Mouse (Mus musculus): ENCODE results near the gene Runx1. TPM values are rescaled to one million over a fixed set of nuclear protein-coding genes. Genes with fewer than 3 reads are reported as not detected.

Gene Runx1
- polyA plus RNA-seq, 1 experiment from 2014 or later: 9.1 TPM

- WGBS: 78% methylated on average over 7 of the region's 7 CpGs
- Histone ChIP-seq H3K4me2 (replicated peaks; ENCODE audit: low read depth, low read length) (no peak overlapping the region), H3K4me3 (ENCODE audit: low read depth, low read length) (no peak overlapping the region), H3K9me3 (ENCODE audit: low read length) (no peaks in the 10 kb centered on the region), H3K27ac (ENCODE audit: low read length) (no peak overlapping the region), H3K9ac (replicated peaks; ENCODE audit: low read depth) (no peak overlapping the region), H3K27me3 (replicated peaks; ENCODE audit: insufficient read depth, low read length) (no peaks in the 10 kb centered on the region), H3K4me1 (ENCODE audit: insufficient read depth, low read depth, low read length) (no peaks in the 10 kb centered on the region), H3K36me3 (ENCODE audit: insufficient read depth, low read length) (no peaks in the 10 kb centered on the region)
- TF ChIP-seq CTCF (IDR thresholded peaks at IDR 0.05) (no peak), EP300 (IDR thresholded peaks at IDR 0.05) (no peak)
- ATAC-seq: no peak
- DNase-seq (ENCODE audit: low spot score): no peak
Measured at GRCm38 (mm10) chr16:92816092-92816491, 9.9 kb downstream of the Runx1 start.

- no peak overlapping the region for H3K27ac ChIP-seq (ENCODE audit: low read length)
- no peak for DNase-seq (ENCODE audit: low spot score)
- no peaks in the 10 kb centered on the region for H3K9me3 ChIP-seq (ENCODE audit: low read length)
- no peak overlapping the region for H3K4me3 ChIP-seq (ENCODE audit: low read depth, low read length)
- no peak overlapping the region for H3K4me2 ChIP-seq (replicated peaks; ENCODE audit: low read depth, low read length)
- H3K27me3 ChIP-seq (replicated peaks; ENCODE audit: insufficient read depth, low read length): no peaks in the 10 kb centered on the region
- H3K4me1 ChIP-seq (ENCODE audit: insufficient read depth, low read depth, low read length): no peaks in the 10 kb centered on the region
- WGBS: 93% methylated on average over 2 of the region's 2 CpGs
- no peak for ATAC-seq
- no peak overlapping the region for H3K9ac ChIP-seq (replicated peaks; ENCODE audit: low read depth)
- H3K36me3 ChIP-seq (ENCODE audit: insufficient read depth, low read length): no peaks in the 10 kb centered on the region
- TF ChIP-seq EP300 (IDR thresholded peaks at IDR 0.05) (no peak), CTCF (IDR thresholded peaks at IDR 0.05) (no peak)
Measured at GRCm38 (mm10) chr16:92815195-92815527, 10.8 kb downstream of the Runx1 start.

GRCm38 (mm10) chr16:92814366-92815194 lies 11.4 kb downstream of the Runx1 start:
- H3K27me3 ChIP-seq (replicated peaks; ENCODE audit: insufficient read depth, low read length): no peaks in the 10 kb centered on the region
- no peaks in the 10 kb centered on the region for H3K4me1 ChIP-seq (ENCODE audit: insufficient read depth, low read depth, low read length)

GRCm38 (mm10) chr16:92812405-92812804 lies 13.5 kb downstream of the Runx1 start:
- DNase-seq (ENCODE audit: low spot score) (no peak), ATAC-seq (no peak)
- H3K4me3 ChIP-seq (ENCODE audit: low read depth, low read length): no peak overlapping the region
- H3K36me3 ChIP-seq (ENCODE audit: insufficient read depth, low read length): no peaks in the 10 kb centered on the region
- H3K4me1 ChIP-seq (ENCODE audit: insufficient read depth, low read depth, low read length): no peaks in the 10 kb centered on the region
- H3K27me3 ChIP-seq (replicated peaks; ENCODE audit: insufficient read depth, low read length): no peaks in the 10 kb centered on the region
- H3K27ac ChIP-seq (ENCODE audit: low read length): no peak overlapping the region
- no peaks in the 10 kb centered on the region for H3K9me3 ChIP-seq (ENCODE audit: low read length)
- no peak overlapping the region for H3K4me2 ChIP-seq (replicated peaks; ENCODE audit: low read depth, low read length)
- TF ChIP-seq EP300 (IDR thresholded peaks at IDR 0.05) (no peak), CTCF (IDR thresholded peaks at IDR 0.05) (no peak)
- H3K9ac ChIP-seq (replicated peaks; ENCODE audit: low read depth): no peak overlapping the region
- 37% methylated on average over 3 of the region's 3 CpGs for WGBS

More at GRCm38 (mm10) chr16:92814366-92815194, 11.4 kb downstream of the Runx1 start:
- ATAC-seq (no peak), DNase-seq (ENCODE audit: low spot score) (no peak)
- H3K9ac ChIP-seq (replicated peaks; ENCODE audit: low read depth): no peak overlapping the region
- no peaks in the 10 kb centered on the region for H3K36me3 ChIP-seq (ENCODE audit: insufficient read depth, low read length)
- TF ChIP-seq EP300 (IDR thresholded peaks at IDR 0.05) (no peak), CTCF (IDR thresholded peaks at IDR 0.05) (no peak)
- no peak overlapping the region for H3K4me3 ChIP-seq (ENCODE audit: low read depth, low read length)
- no peak overlapping the region for H3K4me2 ChIP-seq (replicated peaks; ENCODE audit: low read depth, low read length)
- 78% methylated on average over 5 of the region's 5 CpGs for WGBS
- H3K9me3 ChIP-seq (ENCODE audit: low read length): no peaks in the 10 kb centered on the region
- no peak overlapping the region for H3K27ac ChIP-seq (ENCODE audit: low read length)

- no peaks in the 10 kb centered on the region for H3K4me1 ChIP-seq (ENCODE audit: insufficient read depth, low read depth, low read length)
- no peaks in the 10 kb centered on the region for H3K9me3 ChIP-seq (ENCODE audit: low read length)
- no peak overlapping the region for H3K9ac ChIP-seq (replicated peaks; ENCODE audit: low read depth)
- H3K27me3 ChIP-seq (replicated peaks; ENCODE audit: insufficient read depth, low read length): no peaks in the 10 kb centered on the region
- no peak overlapping the region for H3K4me2 ChIP-seq (replicated peaks; ENCODE audit: low read depth, low read length)
- DNase-seq (ENCODE audit: low spot score): no peak
- WGBS: 81% methylated on average over 8 of the region's 8 CpGs
- no peak overlapping the region for H3K4me3 ChIP-seq (ENCODE audit: low read depth, low read length)
- no peak for ATAC-seq
- H3K36me3 ChIP-seq (ENCODE audit: insufficient read depth, low read length): no peaks in the 10 kb centered on the region
- TF ChIP-seq EP300 (IDR thresholded peaks at IDR 0.05) (no peak), CTCF (IDR thresholded peaks at IDR 0.05) (no peak)
- no peak overlapping the region for H3K27ac ChIP-seq (ENCODE audit: low read length)
Measured at GRCm38 (mm10) chr16:92810568-92811240, 15.2 kb downstream of the Runx1 start.

- ATAC-seq (no peak), DNase-seq (ENCODE audit: low spot score) (no peak)
- no peaks in the 10 kb centered on the region for H3K27me3 ChIP-seq (replicated peaks; ENCODE audit: insufficient read depth, low read length)
Measured at GRCm38 (mm10) chr16:92807772-92808171, 18.2 kb downstream of the Runx1 start.

More at GRCm38 (mm10) chr16:92807772-92808171, 18.2 kb downstream of the Runx1 start:
- Histone ChIP-seq H3K27ac (ENCODE audit: low read length) (no peak overlapping the region), H3K9ac (replicated peaks; ENCODE audit: low read depth) (no peak overlapping the region), H3K4me1 (ENCODE audit: insufficient read depth, low read depth, low read length) (no peaks in the 10 kb centered on the region), H3K4me2 (replicated peaks; ENCODE audit: low read depth, low read length) (no peak overlapping the region), H3K9me3 (ENCODE audit: low read length) (no peaks in the 10 kb centered on the region), H3K36me3 (ENCODE audit: insufficient read depth, low read length) (no peaks in the 10 kb centered on the region), H3K4me3 (ENCODE audit: low read depth, low read length) (no peak overlapping the region)
- 73% methylated on average over 8 of the region's 8 CpGs for WGBS
- TF ChIP-seq CTCF (IDR thresholded peaks at IDR 0.05): no peak
- no peak for TF ChIP-seq EP300 (IDR thresholded peaks at IDR 0.05)
